Mouse (Mus musculus) T-helper 17 cell (primary cell): ENCODE measurements around the gene Lrrc4c.

ENCODE experiments used
- in situ Hi-C, 2 experiments: fragments of 300-600 bp; cut with MboI, MseI; formaldehyde crosslinking; loops; 1 replicate in 1 of 2; 2 replicates in 1 of 2; pipeline ENCODE4 v1.15.1; 2025; ENCODE audit warnings: high pct_unique_total_duplicates in 2 of 2

Gene Lrrc4c

DNA sequence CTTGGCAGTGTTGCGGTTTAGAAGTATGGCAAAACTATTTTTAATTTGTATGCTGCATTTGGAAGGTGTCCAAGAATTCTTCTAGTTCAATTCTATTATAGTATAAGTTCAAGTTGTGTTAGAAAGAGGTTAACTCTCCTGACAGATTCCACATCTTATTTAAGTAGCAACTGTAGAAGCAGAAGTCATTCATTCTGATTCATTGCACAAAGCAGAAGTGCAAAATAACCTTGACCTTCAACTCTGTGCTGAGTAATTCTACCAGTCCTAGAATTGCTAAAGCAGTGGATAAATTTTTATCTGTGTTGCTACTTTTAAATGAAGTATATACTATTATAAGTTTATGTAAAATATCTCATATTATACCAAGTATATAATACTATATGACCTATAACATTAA is 916.1 kb downstream of the Lrrc4c start:
- in situ Hi-C loops = no loop called here

DNA sequence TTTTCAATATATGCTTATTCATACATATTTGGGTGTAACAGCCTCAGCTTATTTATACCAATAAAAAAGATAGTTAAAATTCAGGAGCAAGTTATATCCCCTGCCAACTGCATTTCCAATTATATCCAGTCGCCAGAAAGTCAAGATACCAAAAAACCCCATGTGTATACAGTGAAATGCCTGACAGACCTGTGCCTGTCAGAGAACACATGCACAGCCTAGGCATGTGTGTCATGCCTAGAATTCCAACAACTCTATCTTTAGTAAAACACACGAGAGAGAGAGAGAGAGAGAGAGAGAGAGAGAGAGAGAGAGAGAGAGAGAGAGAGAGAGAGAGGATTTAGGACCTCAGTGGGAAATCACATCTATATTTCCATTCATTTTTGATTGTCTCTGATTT is 956.7 kb downstream of the Lrrc4c start:
- in situ Hi-C loops = loop anchor here in 1 of 2 experiments (5.0 kb wide), 1 partner anchor 57 kb away; no protein-coding TSS in a partner anchor

DNA sequence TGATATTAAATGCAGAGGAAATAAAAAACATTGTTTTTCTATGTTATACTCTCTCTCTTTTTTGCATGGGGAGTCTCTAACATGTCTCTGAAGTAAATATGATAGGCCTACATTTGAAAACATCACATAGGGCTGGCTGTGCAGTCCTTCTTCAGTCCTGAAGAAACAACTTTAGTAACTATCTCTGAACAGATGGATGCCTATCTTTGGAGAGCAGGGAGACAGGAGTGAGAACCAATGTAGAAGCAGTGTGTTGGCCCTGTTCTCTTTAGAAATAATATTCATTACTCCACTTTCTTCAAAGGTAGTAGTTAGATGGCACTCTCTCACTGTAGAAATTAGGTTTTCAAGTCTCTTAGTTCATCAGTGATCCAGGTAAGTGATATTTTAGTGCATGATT is 967.0 kb downstream of the Lrrc4c start:
- in situ Hi-C loops = no loop called here

DNA sequence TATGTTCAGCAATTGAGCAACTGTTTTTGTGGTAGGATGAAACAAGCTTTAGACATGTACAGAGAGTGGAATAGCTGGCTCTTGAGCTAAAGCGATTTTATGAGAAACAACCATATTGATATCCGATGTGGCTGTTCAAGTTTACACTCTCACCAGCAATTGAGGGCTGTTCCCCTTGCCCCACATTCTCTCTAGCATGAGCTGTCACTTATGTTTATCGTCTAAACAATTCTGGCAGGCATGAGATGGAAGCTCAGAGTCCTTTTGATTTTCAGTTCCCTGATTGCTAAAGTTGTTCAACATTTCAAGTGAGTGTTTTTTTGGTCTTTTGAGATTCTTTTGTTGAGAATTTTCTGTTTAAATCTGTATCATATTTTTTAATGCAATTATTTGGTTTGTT is 976.2 kb downstream of the Lrrc4c start:
- in situ Hi-C loops = no loop called here

GRCm38 (mm10) chr2:97299704-97300103 is 981.7 kb downstream of the Lrrc4c start:
- in situ Hi-C loops = no loop called here

- in situ Hi-C loops = no loop called here
These were observed 1000.0 kb downstream of the Lrrc4c start for GRCm38 (mm10) chr2:97318008-97318407.

DNA sequence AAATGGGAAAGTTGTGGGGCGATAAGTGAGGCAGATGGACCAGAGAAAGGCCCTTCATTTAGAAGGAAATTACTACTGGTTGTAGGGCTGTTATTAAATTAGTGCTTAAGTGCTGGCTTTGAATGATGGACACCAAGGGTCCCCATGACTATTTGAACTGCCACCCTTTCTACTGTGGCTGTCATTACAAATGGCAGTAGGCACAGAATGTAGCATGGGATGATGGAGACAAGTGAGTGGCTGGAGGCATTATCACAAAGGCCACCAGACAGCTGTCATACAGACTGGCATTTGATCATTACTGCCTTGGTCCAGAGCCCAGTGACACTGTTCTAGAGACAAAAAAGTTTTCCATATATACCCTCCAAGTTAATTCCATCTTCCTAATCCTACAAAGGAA is 1000.6 kb downstream of the Lrrc4c start:
- in situ Hi-C loops = no loop called here

- in situ Hi-C loops = no loop called here
These were observed 1014.2 kb downstream of the Lrrc4c start for GRCm38 (mm10) chr2:97332084-97332682.

DNA sequence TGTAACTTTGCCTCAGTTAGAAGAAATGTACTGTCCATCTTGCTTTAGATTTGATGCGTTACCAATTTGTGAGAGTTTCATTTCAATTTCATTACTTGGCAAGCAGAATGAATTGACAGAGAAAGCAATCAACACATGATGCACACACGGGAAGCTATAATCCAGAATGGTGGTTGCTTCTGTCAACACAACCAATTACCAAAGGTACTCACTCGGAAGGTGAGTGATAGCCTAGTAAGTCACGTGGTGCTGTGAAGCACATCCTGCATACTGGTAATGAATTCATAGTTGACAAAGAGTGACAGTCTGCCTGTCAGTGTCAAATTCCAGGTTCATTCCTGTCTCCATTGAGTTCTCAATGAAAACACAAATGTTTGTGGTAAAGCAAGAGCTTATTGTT is 1021.7 kb downstream of the Lrrc4c start:
- in situ Hi-C loops = no loop called here

- in situ Hi-C loops = loop anchor here in 1 of 2 experiments (5.0 to 10.0 kb wide), 3 partner anchors 106 to 1734 kb away; no protein-coding TSS in a partner anchor
These were observed 1043.3 kb downstream of the Lrrc4c start for GRCm38 (mm10) chr2:97361235-97361634.

DNA sequence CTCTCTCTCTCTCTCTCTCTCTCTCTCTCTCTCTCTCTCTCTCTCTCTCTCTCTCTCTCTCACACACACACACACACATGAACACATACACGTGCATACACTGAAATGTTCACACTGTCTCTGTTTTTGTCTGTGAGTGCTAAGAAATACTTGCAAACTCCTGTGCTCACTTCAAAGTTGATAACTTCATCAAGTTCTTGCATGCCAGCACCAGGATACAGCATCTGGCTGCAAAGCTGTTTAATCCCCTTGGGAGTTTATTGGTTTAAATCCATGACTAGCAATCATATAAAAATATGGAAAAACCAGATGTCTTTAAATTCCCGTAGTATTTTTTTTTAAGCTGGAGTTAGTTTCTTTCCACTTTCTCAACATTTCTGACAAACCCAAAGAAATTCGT is 1052.0 kb downstream of the Lrrc4c start:
- in situ Hi-C loops = loop anchor here in 1 of 2 experiments (10.0 kb wide), 2 partner anchors 1515 to 1725 kb away; no protein-coding TSS in a partner anchor

GRCm38 (mm10) chr2:97391437-97391836 is 1073.5 kb downstream of the Lrrc4c start:
- in situ Hi-C loops = no loop called here

- in situ Hi-C loops = no loop called here
These were observed 1073.9 kb downstream of the Lrrc4c start for GRCm38 (mm10) chr2:97391876-97392275.

DNA sequence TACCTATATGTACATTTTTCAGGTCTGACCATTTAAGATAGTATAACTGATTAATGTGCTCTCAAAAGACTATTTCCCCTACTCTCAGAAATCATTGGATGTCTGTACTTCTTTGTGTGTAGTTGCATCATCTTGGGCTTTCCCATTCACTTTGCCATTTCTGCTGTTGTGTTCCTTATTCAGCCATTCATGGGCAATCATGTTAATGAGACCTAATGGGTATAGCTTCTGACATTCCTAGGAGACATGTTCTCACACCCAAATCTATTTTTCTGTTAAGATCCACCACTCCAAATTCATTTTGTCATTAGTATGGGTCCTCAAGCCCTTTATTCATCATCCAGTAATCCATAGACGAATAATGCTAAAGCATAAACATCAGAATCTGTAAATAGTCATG is 1095.1 kb downstream of the Lrrc4c start:
- in situ Hi-C loops = no loop called here

GRCm38 (mm10) chr2:97414416-97415362 is 1096.7 kb downstream of the Lrrc4c start:
- in situ Hi-C loops = no loop called here

DNA sequence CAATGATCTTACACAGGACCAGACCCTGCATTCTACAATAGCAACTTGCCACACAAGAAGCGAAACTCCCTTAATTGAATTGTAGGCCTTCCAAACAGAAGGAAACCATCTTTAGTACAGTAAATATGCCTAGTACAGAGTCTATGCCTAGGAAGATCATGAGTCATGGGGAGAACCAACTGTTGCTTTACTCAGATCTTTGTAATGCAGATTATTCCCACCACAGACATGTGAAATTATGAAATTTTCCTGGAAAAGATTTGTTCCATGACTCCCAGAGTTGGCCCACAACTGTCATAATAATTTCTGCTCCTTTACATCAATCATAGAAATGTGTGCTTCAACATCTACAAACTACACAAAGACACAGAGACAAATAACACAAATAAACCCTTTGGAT is 1116.2 kb downstream of the Lrrc4c start:
- in situ Hi-C loops = no loop called here

- in situ Hi-C loops = no loop called here
These were observed 1117.6 kb downstream of the Lrrc4c start for GRCm38 (mm10) chr2:97435616-97436015.

DNA sequence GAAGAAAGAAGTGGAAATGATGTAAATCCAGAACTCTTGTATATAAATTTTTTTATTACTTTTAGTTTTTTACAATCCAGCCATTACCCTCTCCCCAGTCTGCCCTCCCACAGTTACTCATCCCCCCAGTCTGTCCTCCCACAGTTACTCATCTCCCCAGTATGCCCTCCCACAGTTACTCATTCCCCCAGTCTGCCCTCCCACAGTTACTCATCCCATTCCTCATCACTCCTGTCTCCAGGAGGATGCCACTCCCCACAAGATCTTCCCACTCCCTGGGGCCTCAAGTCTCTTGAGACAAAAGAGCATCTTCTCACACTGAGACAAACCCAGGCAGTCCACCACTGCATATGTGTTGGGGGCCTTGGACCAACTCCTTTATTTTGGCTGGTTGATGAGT is 1119.8 kb downstream of the Lrrc4c start:
- in situ Hi-C loops = no loop called here

DNA sequence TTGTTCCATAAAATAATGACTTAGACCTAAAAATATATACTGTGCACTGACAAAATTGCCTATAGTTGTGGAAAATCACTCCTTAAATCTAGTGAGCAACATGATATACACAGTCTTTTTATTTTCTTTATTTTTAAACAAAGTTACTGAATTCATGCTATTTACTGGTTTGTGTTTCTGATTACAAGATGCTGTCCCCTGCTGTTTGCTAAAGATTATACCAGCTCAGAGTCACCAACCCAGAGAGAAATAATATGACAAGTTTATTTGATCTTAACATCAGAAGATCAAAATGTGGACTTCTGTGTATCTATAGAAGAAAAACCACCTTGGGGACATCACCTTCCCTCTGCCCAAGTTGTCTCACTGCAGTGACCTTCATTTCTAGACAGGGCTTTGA is 1145.6 kb downstream of the Lrrc4c start:
- in situ Hi-C loops = no loop called here

DNA sequence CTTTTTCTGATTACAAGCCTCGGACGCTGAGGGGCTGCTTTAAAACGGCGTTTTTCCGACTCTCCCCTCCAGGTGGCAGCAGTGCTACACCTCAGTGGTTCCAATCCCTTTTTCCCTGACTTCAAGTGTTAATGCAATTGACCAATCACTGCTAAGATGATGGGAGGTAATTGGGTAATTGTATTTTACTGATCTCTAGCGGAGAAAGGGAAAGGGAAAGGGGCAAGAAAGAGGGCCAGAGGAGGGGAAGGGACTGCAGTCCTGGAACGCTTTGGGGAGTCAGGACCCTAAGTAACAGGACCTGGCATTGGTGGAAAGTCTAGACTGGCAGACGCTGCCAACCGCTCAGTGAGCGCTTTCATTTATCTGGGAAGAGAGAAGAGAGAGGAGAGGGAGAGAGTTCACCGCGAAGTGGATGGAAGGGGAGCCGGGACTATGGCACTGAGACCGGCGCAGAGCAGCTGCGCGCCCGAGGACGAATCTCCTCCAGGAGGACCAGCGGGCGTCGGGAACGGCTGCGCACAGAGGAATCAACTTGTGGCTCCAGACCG is 1148.3 kb downstream of the Lrrc4c start:
- in situ Hi-C loops = loop anchor here in 1 of 2 experiments (5.0 kb wide), 1 partner anchor 104 kb away; no protein-coding TSS in a partner anchor

DNA sequence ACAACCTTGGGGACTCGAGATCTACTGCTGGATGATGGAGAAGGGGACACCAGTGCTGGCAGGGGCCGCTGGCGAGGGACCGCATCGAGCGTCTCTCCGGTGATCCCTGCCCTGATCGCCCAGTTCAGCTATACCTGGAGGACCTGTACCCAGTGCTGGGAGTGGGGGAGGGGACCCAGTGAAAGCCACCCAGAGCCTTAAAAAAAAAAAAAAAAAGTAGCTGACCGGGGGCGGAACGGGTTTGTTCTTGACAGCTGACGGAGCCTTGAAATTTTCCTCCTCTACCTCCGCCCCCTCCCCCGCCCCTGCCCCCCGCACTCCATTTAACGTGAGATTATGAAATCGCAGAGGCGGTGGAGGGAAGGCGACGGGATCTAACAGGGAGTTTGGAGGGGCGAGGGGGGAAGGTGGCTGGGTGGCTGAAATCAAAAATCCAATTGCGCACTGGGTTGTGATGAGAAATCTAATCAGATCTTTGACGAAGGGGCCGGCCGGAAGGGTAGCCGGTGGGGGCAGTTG is 1149.1 kb downstream of the Lrrc4c start:
- in situ Hi-C loops = loop anchor here in 1 of 2 experiments (5.0 kb wide), 1 partner anchor 105 kb away; no protein-coding TSS in a partner anchor

DNA sequence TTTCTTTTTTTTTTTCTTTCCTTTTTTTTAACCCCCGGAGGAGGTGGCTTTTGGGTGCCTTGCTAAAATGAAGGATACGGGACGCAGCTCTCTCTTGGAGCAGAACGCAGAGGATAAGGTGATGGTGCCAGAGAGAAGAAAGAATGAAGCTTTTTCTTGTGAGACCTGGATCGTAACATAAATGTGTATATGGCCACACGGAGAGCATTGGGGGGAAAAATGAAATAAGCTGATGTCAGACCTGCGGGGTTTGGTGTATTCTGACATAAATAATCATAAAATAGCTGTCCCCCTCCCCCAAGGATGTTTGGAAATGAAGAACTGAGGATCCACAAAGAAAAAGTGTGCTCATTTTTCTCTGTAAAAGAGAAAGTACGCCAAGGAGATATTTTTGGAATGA is 1149.7 kb downstream of the Lrrc4c start:
- in situ Hi-C loops = loop anchor here in 1 of 2 experiments (5.0 kb wide), 1 partner anchor 105 kb away; no protein-coding TSS in a partner anchor
